Mouse (Mus musculus): Measurements from ENCODE around the gene Slc25a41. TPM values are rescaled to one million over a fixed set of nuclear protein-coding genes. Genes with fewer than 3 reads are reported as not detected.

Gene Slc25a41
- polyA plus RNA-seq, 1 experiment from 2014 or later, result not detected

- peak overlapping the region; percentile 79 for H3K27ac ChIP-seq
- H3K27me3 ChIP-seq (ENCODE audit: control insufficient read depth, insufficient read depth, low read length), result no peaks in the 10 kb centered on the region
- peaks cover 19% of the 10 kb centered on the region for H3K36me3 ChIP-seq (replicated peaks; ENCODE audit: control insufficient read depth, insufficient read depth)
- no peaks in the 10 kb centered on the region for H3K9me3 ChIP-seq (ENCODE audit: control insufficient read depth, low read length)
- peaks cover 10% of the 10 kb centered on the region for H3K4me1 ChIP-seq (replicated peaks; ENCODE audit: control insufficient read depth, insufficient read depth, low read length)
- WGBS, result 69% methylated on average over 7 of the region's 7 CpGs
- peak overlapping the region; percentile 80 for H3K9ac ChIP-seq
- peak overlapping the region; percentile 78 for H3K4me3 ChIP-seq (replicated peaks; ENCODE audit: low read length)
- ATAC-seq (ENCODE audit: low FRiP score), result no peak
- no peak for DNase-seq (ENCODE audit: low spot score)
- peak overlapping the region; percentile 66 for H3K4me2 ChIP-seq (replicated peaks)
Measured at GRCm38 (mm10) chr17:56988921-56989430, 52.5 kb downstream of the Slc25a41 start.

- no peak for ATAC-seq (ENCODE audit: low FRiP score)
- H3K4me1 ChIP-seq (replicated peaks; ENCODE audit: control insufficient read depth, insufficient read depth, low read length), result peaks cover 10% of the 10 kb centered on the region
- peaks cover 13% of the 10 kb centered on the region for H3K36me3 ChIP-seq (replicated peaks; ENCODE audit: control insufficient read depth, insufficient read depth)
- H3K9ac ChIP-seq, result no peak overlapping the region
- no peak overlapping the region for H3K27ac ChIP-seq
- no peaks in the 10 kb centered on the region for H3K27me3 ChIP-seq (ENCODE audit: control insufficient read depth, insufficient read depth, low read length)
- H3K4me2 ChIP-seq (replicated peaks), result no peak overlapping the region
- no peak overlapping the region for H3K4me3 ChIP-seq (replicated peaks; ENCODE audit: low read length)
- H3K9me3 ChIP-seq (ENCODE audit: control insufficient read depth, low read length), result no peaks in the 10 kb centered on the region
- no peak for DNase-seq (ENCODE audit: low spot score)
- WGBS, result 85% methylated on average over 7 of the region's 7 CpGs
Measured at GRCm38 (mm10) chr17:56988441-56988840, 53.0 kb downstream of the Slc25a41 start.

- Histone ChIP-seq H3K27ac (no peak overlapping the region), H3K27me3 (ENCODE audit: control insufficient read depth, insufficient read depth, low read length) (no peaks in the 10 kb centered on the region), H3K4me1 (replicated peaks; ENCODE audit: control insufficient read depth, insufficient read depth, low read length) (peaks cover 6% of the 10 kb centered on the region), H3K4me2 (replicated peaks) (no peak overlapping the region), H3K9ac (no peak overlapping the region), H3K4me3 (replicated peaks; ENCODE audit: low read length) (no peak overlapping the region), H3K36me3 (replicated peaks; ENCODE audit: control insufficient read depth, insufficient read depth) (no peaks in the 10 kb centered on the region), H3K9me3 (ENCODE audit: control insufficient read depth, low read length) (no peaks in the 10 kb centered on the region)
- 85% methylated on average over 3 of the region's 3 CpGs for whole genome bisulfite sequencing
- DNase-seq (ENCODE audit: low spot score) (no peak), ATAC-seq (ENCODE audit: low FRiP score) (no peak)
Measured at GRCm38 (mm10) chr17:56986105-56986805, 55.2 kb downstream of the Slc25a41 start.

- no peak for DNase-seq (ENCODE audit: low spot score)
- Histone ChIP-seq H3K9me3 (ENCODE audit: control insufficient read depth, low read length) (no peaks in the 10 kb centered on the region), H3K27me3 (ENCODE audit: control insufficient read depth, insufficient read depth, low read length) (no peaks in the 10 kb centered on the region), H3K36me3 (replicated peaks; ENCODE audit: control insufficient read depth, insufficient read depth) (no peaks in the 10 kb centered on the region), H3K9ac (no peak overlapping the region), H3K4me3 (replicated peaks; ENCODE audit: low read length) (no peak overlapping the region), H3K27ac (no peak overlapping the region), H3K4me2 (replicated peaks) (no peak overlapping the region), H3K4me1 (replicated peaks; ENCODE audit: control insufficient read depth, insufficient read depth, low read length) (no peaks in the 10 kb centered on the region)
- ATAC-seq (ENCODE audit: low FRiP score), result no peak
- WGBS, result 84% methylated on average over 3 of the region's 3 CpGs
Measured at GRCm38 (mm10) chr17:56985656-56986055, 55.8 kb downstream of the Slc25a41 start.

- Histone ChIP-seq H3K9ac (no peak overlapping the region), H3K9me3 (ENCODE audit: control insufficient read depth, low read length) (no peaks in the 10 kb centered on the region), H3K36me3 (replicated peaks; ENCODE audit: control insufficient read depth, insufficient read depth) (no peaks in the 10 kb centered on the region), H3K27ac (no peak overlapping the region), H3K4me2 (replicated peaks) (no peak overlapping the region), H3K27me3 (ENCODE audit: control insufficient read depth, insufficient read depth, low read length) (no peaks in the 10 kb centered on the region), H3K4me1 (replicated peaks; ENCODE audit: control insufficient read depth, insufficient read depth, low read length) (no peaks in the 10 kb centered on the region), H3K4me3 (replicated peaks; ENCODE audit: low read length) (no peak overlapping the region)
- no peak for ATAC-seq (ENCODE audit: low FRiP score)
- WGBS, result 86% methylated on average over 9 of the region's 9 CpGs
- no peak for DNase-seq (ENCODE audit: low spot score)
Measured at GRCm38 (mm10) chr17:56984886-56985285, 56.6 kb downstream of the Slc25a41 start.

Other genes starting within 250 kb of the Slc25a41 start
- gene Rfx2, start 210.6 kb downstream of the Slc25a41 start, polyA plus RNA-seq (2014; fragmentation: Nextera tagmentation; extraction: Ambion mirVana), result 3.3 and 4.3 TPM in 2 replicates
- gene Acsbg2, start 167.2 kb downstream of the Slc25a41 start, polyA plus RNA-seq (2014; fragmentation: Nextera tagmentation; extraction: Ambion mirVana), result not detected in 2 replicates
- 0.31 and 0.41 TPM in 2 replicates for gene 1700061G19Rik, start 166.2 kb downstream of the Slc25a41 start, polyA plus RNA-seq (2014; fragmentation: Nextera tagmentation; extraction: Ambion mirVana)
- 50.1 and 53.2 TPM in 2 replicates for gene Mllt1, start 106.2 kb downstream of the Slc25a41 start, polyA plus RNA-seq (2014; fragmentation: Nextera tagmentation; extraction: Ambion mirVana)
- gene Acer1, start 59.5 kb downstream of the Slc25a41 start, polyA plus RNA-seq (2014; fragmentation: Nextera tagmentation; extraction: Ambion mirVana), result not detected in 2 replicates
- gene Clpp, start 51.3 kb downstream of the Slc25a41 start, polyA plus RNA-seq (2014; fragmentation: Nextera tagmentation; extraction: Ambion mirVana), result 163 and 172 TPM in 2 replicates
- 55.7 and 56.5 TPM in 2 replicates for gene Alkbh7, start 44.3 kb downstream of the Slc25a41 start, polyA plus RNA-seq (2014; fragmentation: Nextera tagmentation; extraction: Ambion mirVana)
- gene Pspn, start 41.6 kb downstream of the Slc25a41 start, polyA plus RNA-seq (2014; fragmentation: Nextera tagmentation; extraction: Ambion mirVana), result 0.47 and 0.68 TPM in 2 replicates
- gene Gtf2f1, start 30.4 kb downstream of the Slc25a41 start, polyA plus RNA-seq (2014; fragmentation: Nextera tagmentation; extraction: Ambion mirVana), result 54.5 and 58.2 TPM in 2 replicates
- 0.28 and 0.40 TPM in 2 replicates for gene Gm17949, start 30.2 kb downstream of the Slc25a41 start, polyA plus RNA-seq (2014; fragmentation: Nextera tagmentation; extraction: Ambion mirVana)
- gene Khsrp, start 10.1 kb downstream of the Slc25a41 start, polyA plus RNA-seq (2014; fragmentation: Nextera tagmentation; extraction: Ambion mirVana), result 36.0 and 38.1 TPM in 2 replicates
- 4.0 and 4.2 TPM in 2 replicates for gene Crb3, start 17.5 kb upstream of the Slc25a41 start, polyA plus RNA-seq (2014; fragmentation: Nextera tagmentation; extraction: Ambion mirVana)
- gene Slc25a23, start 18.2 kb upstream of the Slc25a41 start, polyA plus RNA-seq (2014; fragmentation: Nextera tagmentation; extraction: Ambion mirVana), result 40.6 and 46.8 TPM in 2 replicates
- 2.8 and 3.6 TPM in 2 replicates for gene Dennd1c, start 36.9 kb upstream of the Slc25a41 start, polyA plus RNA-seq (2014; fragmentation: Nextera tagmentation; extraction: Ambion mirVana)
- 312 and 331 TPM in 2 replicates for gene Tubb4a, start 46.1 kb upstream of the Slc25a41 start, polyA plus RNA-seq (2014; fragmentation: Nextera tagmentation; extraction: Ambion mirVana)
- gene Tnfsf9, start 63.7 kb upstream of the Slc25a41 start, polyA plus RNA-seq (2014; fragmentation: Nextera tagmentation; extraction: Ambion mirVana), result 5.6 and 6.2 TPM in 2 replicates
- gene Cd70, start 108.1 kb upstream of the Slc25a41 start, polyA plus RNA-seq (2014; fragmentation: Nextera tagmentation; extraction: Ambion mirVana), result 1.5 and 1.7 TPM in 2 replicates
- 0.13 TPM in 1 of 2 replicates, not detected in the other for gene Tnfsf14, start 152.5 kb upstream of the Slc25a41 start, polyA plus RNA-seq (2014; fragmentation: Nextera tagmentation; extraction: Ambion mirVana)
- 2.0 and 2.7 TPM in 2 replicates for gene C3, start 186.5 kb upstream of the Slc25a41 start, polyA plus RNA-seq (2014; fragmentation: Nextera tagmentation; extraction: Ambion mirVana)
- gene Gpr108, start 206.8 kb upstream of the Slc25a41 start, polyA plus RNA-seq (2014; fragmentation: Nextera tagmentation; extraction: Ambion mirVana), result 22.1 and 24.3 TPM in 2 replicates
- 9.5 and 10.1 TPM in 2 replicates for gene Trip10, start 207.8 kb upstream of the Slc25a41 start, polyA plus RNA-seq (2014; fragmentation: Nextera tagmentation; extraction: Ambion mirVana)
- gene Vav1, start 237.4 kb upstream of the Slc25a41 start, polyA plus RNA-seq (2014; fragmentation: Nextera tagmentation; extraction: Ambion mirVana), result 1.7 TPM in 2 replicates